Mouse (Mus musculus) Patski (cell line): ENCODE measurements around the gene Ola1. TPM values are rescaled to one million over a fixed set of nuclear protein-coding genes. Genes with fewer than 3 reads are reported as not detected.

ENCODE experiments used
- ATAC-seq: fragments of 100-300 bp; one replicate; pipeline ENCODE4 v1.8.0; 2021
- CTCF ChIA-PET: fragments of 350-600 bp; sonication (Branson Sonifier 250); formaldehyde crosslinking; loops from one replicate; lab custom pipeline; 2022; ENCODE audit warnings: inconsistent platforms; lab: Charles Lee
- POLR2A ChIA-PET: fragments of 350-600 bp; sonication (Branson Sonifier 250); formaldehyde crosslinking; loops from one replicate; lab custom pipeline; 2022; ENCODE audit warnings: antibody characterized with exemption, inconsistent platforms; lab: Charles Lee
- DNase-seq: peaks from one replicate; pipeline ENCODE4 v3.0.0-alpha.2; 2011; ENCODE audit warnings: low read depth, low spot score
- H3K27me3 ChIP-seq: fragments of 371-371 bp; one replicate; pipeline ENCODE4 v1.5.1; 2021
- CTCF ChIP-seq: fragments of 100-300 bp; IDR thresholded peaks from one replicate; pipeline ENCODE4 v1.5.1; 2021
- in situ Hi-C: fragments of 300-500 bp; cut with MboI; formaldehyde crosslinking; loops from 3 replicates; pipeline ENCODE4 v1.11.1; 2018; ENCODE audit warnings: low pct_unique_long_range_greater_than_20kb, mixed read lengths
- polyA plus RNA-seq: library from polyadenylated mRNA; unstranded; gene quantifications from one replicate; pipeline ENCODE4 v1.2.3, GENCODE M21; 2021

Ola1 gene
- 106 TPM for polyA plus RNA-seq

GRCm38 (mm10) chr2:73218913-73219312 is at the start of gene Ola1:
Ola1 (minus strand) TSS chr2:73218924.
- ChIA-PET POLR2A (no interaction called here), CTCF (interaction anchor here (0.9 kb wide), 1 partner anchor 30 kb away, joined by 3 read pairs; no protein-coding TSS in a partner anchor)
- in situ Hi-C loops = no loop called here
- ATAC-seq = no peak
- peaks cover 24% of the 10 kb centered on the region for H3K27me3 ChIP-seq
- TF ChIP-seq CTCF = no peak
- no peak for DNase-seq

GRCm38 (mm10) chr2:73268281-73268680 is 49.6 kb upstream of the Ola1 start:
- CTCF ChIA-PET = no interaction called here
- in situ Hi-C loops = no loop called here
- DNase-seq (no peak), ATAC-seq (no peak)
- POLR2A ChIA-PET = no interaction called here
- peaks cover 47% of the 10 kb centered on the region for H3K27me3 ChIP-seq
- TF ChIP-seq CTCF = no peak

GRCm38 (mm10) chr2:73267818-73268217 is 49.1 kb upstream of the Ola1 start:
- CTCF ChIA-PET = no interaction called here
- H3K27me3 ChIP-seq = peaks cover 44% of the 10 kb centered on the region

GRCm38 (mm10) chr2:73267231-73267630 is 48.5 kb upstream of the Ola1 start:
- CTCF ChIA-PET = no interaction called here
- no peak for TF ChIP-seq CTCF
- POLR2A ChIA-PET = no interaction called here
- peaks cover 38% of the 10 kb centered on the region for H3K27me3 ChIP-seq
- DNase-seq (no peak), ATAC-seq (no peak)
- in situ Hi-C loops = no loop called here

More at GRCm38 (mm10) chr2:73267818-73268217, 49.1 kb upstream of the Ola1 start:
- no peak for ATAC-seq
- no peak for TF ChIP-seq CTCF
- in situ Hi-C loops = no loop called here
- no peak for DNase-seq
- POLR2A ChIA-PET = no interaction called here

GRCm38 (mm10) chr2:73266623-73267022 is 47.9 kb upstream of the Ola1 start:
- no peak for DNase-seq
- no peak for ATAC-seq
- ChIA-PET CTCF (no interaction called here), POLR2A (no interaction called here)
- H3K27me3 ChIP-seq = peaks cover 33% of the 10 kb centered on the region
- in situ Hi-C loops = no loop called here
- no peak for TF ChIP-seq CTCF

- CTCF ChIA-PET = no interaction called here
Observed at GRCm38 (mm10) chr2:73266011-73266410, 47.3 kb upstream of the Ola1 start.

GRCm38 (mm10) chr2:73264611-73265195 is 46.0 kb upstream of the Ola1 start:
- peaks cover 20% of the 10 kb centered on the region for H3K27me3 ChIP-seq
- no peak for TF ChIP-seq CTCF
- POLR2A ChIA-PET = interaction anchor here (0.5 kb wide), 1 partner anchor 15 kb away, joined by 4 read pairs; no protein-coding TSS in a partner anchor
- DNase-seq = no peak
- no peak for ATAC-seq
- in situ Hi-C loops = no loop called here
- CTCF ChIA-PET = interaction anchor here (2.0 kb wide), 1 partner anchor 14 kb away, joined by 4 read pairs; no protein-coding TSS in a partner anchor

More at GRCm38 (mm10) chr2:73266011-73266410, 47.3 kb upstream of the Ola1 start:
- in situ Hi-C loops = no loop called here
- POLR2A ChIA-PET = no interaction called here
- ATAC-seq (no peak), DNase-seq (no peak)
- TF ChIP-seq CTCF = no peak
- peaks cover 27% of the 10 kb centered on the region for H3K27me3 ChIP-seq

GRCm38 (mm10) chr2:73263794-73264610 is 45.3 kb upstream of the Ola1 start:
- in situ Hi-C loops = no loop called here
- no peak for TF ChIP-seq CTCF
- CTCF ChIA-PET = interaction anchor here (2.0 kb wide), 1 partner anchor 14 kb away, joined by 4 read pairs; no protein-coding TSS in a partner anchor
- POLR2A ChIA-PET = interaction anchor here (0.5 to 0.7 kb wide), 3 partner anchors 10 to 639 kb away, joined by 3 to 4 read pairs (median 3); no protein-coding TSS in a partner anchor
- H3K27me3 ChIP-seq = peaks cover 23% of the 10 kb centered on the region
- ATAC-seq (no peak), DNase-seq (no peak)

- CTCF ChIA-PET = interaction anchor here (2.0 kb wide), 1 partner anchor 15 kb away, joined by 4 read pairs; no protein-coding TSS in a partner anchor
- in situ Hi-C loops = no loop called here
- no peak for TF ChIP-seq CTCF
- DNase-seq = no peak
- POLR2A ChIA-PET = interaction anchor here (0.5 to 0.7 kb wide), 3 partner anchors 10 to 638 kb away, joined by 3 read pairs; no protein-coding TSS in a partner anchor
- no peak for ATAC-seq
- H3K27me3 ChIP-seq = peaks cover 19% of the 10 kb centered on the region
Observed at GRCm38 (mm10) chr2:73263172-73263765, 44.5 kb upstream of the Ola1 start.

GRCm38 (mm10) chr2:73248701-73249100 is 30.0 kb upstream of the Ola1 start:
- no peak for TF ChIP-seq CTCF
- ChIA-PET CTCF (interaction anchor here (1.0 kb wide), 1 partner anchor 12 kb away, joined by 3 read pairs; no protein-coding TSS in a partner anchor), POLR2A (no interaction called here)
- no peak for ATAC-seq
- H3K27me3 ChIP-seq = peaks cover 35% of the 10 kb centered on the region
- no peak for DNase-seq
- in situ Hi-C loops = no loop called here
